9 mouse cellular contexts compared by ENCODE assay signal in genomic region chr9:41585771-41586170, GRCm38 (mm10).
DNase-seq lines count a peak whose midpoint lies in the region; ATAC-seq lines count a peak whose summit lies in the region.
"Had no signal": no experiment of that assay in that cellular context is flagged by ENCODE, and none has a peak within 500 bp of the region (broad histone marks: within the 10 kb centered on the region; RNA-seq: fewer than 3 reads in every experiment).

No protein-coding gene starts in this region.

- no peaks in the 10 kb centered on the region for H3K9me3 ChIP-seq in lung, embryonic 15.5 days
- H3K9me3 ChIP-seq in forebrain, embryonic 12.5 days = no peaks in the 10 kb centered on the region
- H3K9me3 ChIP-seq in limb, embryonic 11.5 days (ENCODE audit: control insufficient read depth, low read length) = no peaks in the 10 kb centered on the region
- H3K9me3 ChIP-seq in stomach, embryonic 16.5 days (replicated peaks; ENCODE audit: control insufficient read depth, low read length) = no peaks in the 10 kb centered on the region
- H3K9me3 ChIP-seq: liver, embryonic 13.5 days had no signal

- peaks cover 3% of the 10 kb centered on the region; the same call in 1 of the 2 replicates for H3K27me3 ChIP-seq in lung, embryonic 15.5 days
- no peaks in the 10 kb centered on the region for H3K27me3 ChIP-seq in forebrain, embryonic 12.5 days
- no peaks in the 10 kb centered on the region for H3K27me3 ChIP-seq in limb, embryonic 11.5 days (ENCODE audit: control insufficient read depth, insufficient read depth, low read length)
- H3K27me3 ChIP-seq in stomach, embryonic 16.5 days (ENCODE audit: control insufficient read depth, insufficient read depth, low read length) = no peaks in the 10 kb centered on the region

- no peak overlapping the region for H3K4me3 ChIP-seq in lung, embryonic 15.5 days
- H3K4me3 ChIP-seq in forebrain, embryonic 12.5 days (replicated peaks) = peak overlapping the region; percentile 37
- peak overlapping the region; percentile 18 for H3K4me3 ChIP-seq in limb, embryonic 11.5 days (ENCODE audit: low read depth, low read length)
- peak overlapping the region; percentile 33 for H3K4me3 ChIP-seq in stomach, embryonic 16.5 days (replicated peaks; ENCODE audit: low read length)
- H3K4me3 ChIP-seq: liver, embryonic 13.5 days had no signal

- H3K4me1 ChIP-seq in lung, embryonic 15.5 days = peaks cover 12% of the 10 kb centered on the region
- peaks cover 49% of the 10 kb centered on the region for H3K4me1 ChIP-seq in forebrain, embryonic 12.5 days
- peaks cover 6% of the 10 kb centered on the region for H3K4me1 ChIP-seq in limb, embryonic 11.5 days (ENCODE audit: control insufficient read depth, insufficient read depth, low read length)
- H3K4me1 ChIP-seq in stomach, embryonic 16.5 days (ENCODE audit: control insufficient read depth, insufficient read depth, low read length) = peaks cover 32% of the 10 kb centered on the region
- H3K4me1 ChIP-seq: liver, embryonic 13.5 days had no signal

- no peak for ATAC-seq in lung, embryonic 15.5 days (ENCODE audit: borderline replicate concordance, extremely low read depth, low FRiP score, low TSS enrichment)
- no peak for ATAC-seq in forebrain, embryonic 12.5 days (ENCODE audit: low FRiP score)
- no peak for ATAC-seq in limb, embryonic 11.5 days (ENCODE audit: insufficient number of reproducible peaks, low FRiP score, low TSS enrichment, low read depth)
- no peak for ATAC-seq in stomach, embryonic 16.5 days (ENCODE audit: insufficient read depth, low FRiP score)

- peak overlapping the region; percentile 10; the same call in 1 of the 2 replicates for H3K4me2 ChIP-seq in lung, embryonic 15.5 days
- peak overlapping the region; percentile 62 for H3K4me2 ChIP-seq in forebrain, embryonic 12.5 days
- H3K4me2 ChIP-seq in limb, embryonic 11.5 days (ENCODE audit: low read depth, severe bottlenecking) = peak overlapping the region; percentile 31
- H3K4me2 ChIP-seq in stomach, embryonic 16.5 days (ENCODE audit: low read depth, low read length) = peak overlapping the region; percentile 53
- H3K4me2 ChIP-seq: liver, embryonic 13.5 days had no signal

- peaks cover 7% of the 10 kb centered on the region; the same call in 1 of the 2 replicates for H3K36me3 ChIP-seq in lung, embryonic 15.5 days
- peaks cover 39% of the 10 kb centered on the region for H3K36me3 ChIP-seq in forebrain, embryonic 12.5 days (replicated peaks)
- H3K36me3 ChIP-seq in limb, embryonic 11.5 days (ENCODE audit: control insufficient read depth, insufficient read depth, low read length) = peaks cover 8% of the 10 kb centered on the region; the same call in 1 of the 2 replicates
- peaks cover 5% of the 10 kb centered on the region; the same call in 1 of the 2 replicates for H3K36me3 ChIP-seq in stomach, embryonic 16.5 days (ENCODE audit: control insufficient read depth, insufficient read depth, low read length)
- H3K36me3 ChIP-seq: liver, embryonic 13.5 days had no signal

- WGBS in lung, embryonic 15.5 days = 48% methylated on average over 5 of the region's 5 CpGs
- 14% methylated on average over 5 of the region's 5 CpGs for WGBS in forebrain, embryonic 12.5 days
- 54% methylated on average over 5 of the region's 5 CpGs for WGBS in limb, embryonic 11.5 days
- 35% methylated on average over 5 of the region's 5 CpGs for WGBS in stomach, embryonic 16.5 days

- H3K9ac ChIP-seq in lung, embryonic 15.5 days = no peak overlapping the region
- H3K9ac ChIP-seq in forebrain, embryonic 12.5 days = peak overlapping the region; percentile 68
- peak overlapping the region; percentile 62 for H3K9ac ChIP-seq in limb, embryonic 11.5 days (ENCODE audit: low read length)
- peak overlapping the region; percentile 65; the same call in 1 of the 2 replicates for H3K9ac ChIP-seq in stomach, embryonic 16.5 days (ENCODE audit: low read length)
- H3K9ac ChIP-seq: liver, embryonic 13.5 days had no signal

- peak overlapping the region; percentile 31; the same call in 1 of the 2 replicates for H3K27ac ChIP-seq in lung, embryonic 15.5 days
- peak overlapping the region; percentile 95 for H3K27ac ChIP-seq in forebrain, embryonic 12.5 days
- 0 out of 2 replicates have a peak overlapping the region, but pooled peaks have one; percentile 56 for H3K27ac ChIP-seq in limb, embryonic 11.5 days (replicated peaks; ENCODE audit: low read depth, low read length)
- peak overlapping the region; percentile 70 for H3K27ac ChIP-seq in stomach, embryonic 16.5 days (ENCODE audit: low read length)
- H3K27ac ChIP-seq: liver, embryonic 13.5 days had no signal

- no peak for DNase-seq in lung, postnatal 36 days
- DNase-seq in limb, embryonic 11.5 days (ENCODE audit: low spot score) = no peak
- DNase-seq in adrenal gland, adult 8-10 months = no peak
- DNase-seq in adrenal gland, postnatal 36 days = no peak
- DNase-seq: cerebellum, adult 9-11 months; liver, embryonic 13.5 days had no signal

Comparison
In these comparisons a context has a peak if more than half of its experiments do, and no peak if none do; other contexts are left out.
1. H3K27ac ChIP-seq: peak in every context shown above with its lines; median percentile 95 in forebrain, embryonic 12.5 days; 70 in stomach, embryonic 16.5 days; 56 in limb, embryonic 11.5 days; 31 in lung, embryonic 15.5 days.
2. H3K4me2 ChIP-seq: peak in every context shown above with its lines; median percentile 62 in forebrain, embryonic 12.5 days; 53 in stomach, embryonic 16.5 days; 31 in limb, embryonic 11.5 days; 10 in lung, embryonic 15.5 days.